Mouse (Mus musculus): ENCODE data around the gene Rps28.
"Not testable (repeated sequence)": the region's sequence is repeated elsewhere in the genome, so short reads cannot be mapped to it uniquely, and the experiment has no call there.

GRCm38 (mm10) chr17:33824997-33825330, 602 bp upstream of the Rps28 start:
- TF ChIP-seq POLR2A (IDR thresholded peaks at IDR 0.05; ENCODE audit: low read depth, low read length); CTCF (IDR thresholded peaks at IDR 0.05; ENCODE audit: extremely low read depth, insufficient read length, insufficient replicate concordance, low read depth, low read length): not testable (repeated sequence)

All from small intestine, adult 2 months (tissue).